Mouse (Mus musculus): ENCODE results near the gene Acbd3. TPM values are rescaled to one million over a fixed set of nuclear protein-coding genes. Genes with fewer than 3 reads are reported as not detected.

The Acbd3 gene
- polyA plus RNA-seq, 1 experiment: 8.2 TPM

- Histone ChIP-seq H3K27me3 (ENCODE audit: control insufficient read depth, insufficient read depth, low read length) (no peaks in the 10 kb centered on the region), H3K4me3 (ENCODE audit: extremely low read depth, insufficient read depth, insufficient read length) (peak overlapping the region; percentile 87), H3K36me3 (ENCODE audit: control insufficient read depth, insufficient read depth, low read length) (no peaks in the 10 kb centered on the region), H3K27ac (ENCODE audit: insufficient read depth, low read length) (peak overlapping the region; percentile 98), H3K4me1 (ENCODE audit: control insufficient read depth, insufficient read depth, insufficient read length) (peaks cover 27% of the 10 kb centered on the region)
- DNase-seq (ENCODE audit: low read depth in 1 of 2, low spot score in 2 of 2): no peak
- WGBS: 11% methylated on average over 10 of the region's 10 CpGs
- TF ChIP-seq CTCF (IDR thresholded peaks at IDR 0.05; ENCODE audit: extremely low read depth, insufficient read depth, insufficient read length, insufficient replicate concordance) (no peak), POLR2A (IDR thresholded peaks at IDR 0.05; ENCODE audit: low read depth, low read length) (no peak)
Measured at GRCm38 (mm10) chr1:180767541-180768333, 41.9 kb downstream of the Acbd3 start.

GRCm38 (mm10) chr1:180768334-180769168 is 42.7 kb downstream of the Acbd3 start:
- Histone ChIP-seq H3K27me3 (ENCODE audit: control insufficient read depth, insufficient read depth, low read length) (no peaks in the 10 kb centered on the region), H3K4me3 (ENCODE audit: extremely low read depth, insufficient read depth, insufficient read length) (peak overlapping the region; percentile 87), H3K36me3 (ENCODE audit: control insufficient read depth, insufficient read depth, low read length) (no peaks in the 10 kb centered on the region), H3K27ac (ENCODE audit: insufficient read depth, low read length) (peak overlapping the region; percentile 98), H3K4me1 (ENCODE audit: control insufficient read depth, insufficient read depth, insufficient read length) (peaks cover 27% of the 10 kb centered on the region)
- no peak; the same call in none of the 2 replicates for TF ChIP-seq POLR2A (IDR thresholded peaks at IDR 0.05; ENCODE audit: low read depth, low read length)
- peak; percentile 86 for TF ChIP-seq CTCF (IDR thresholded peaks at IDR 0.05; ENCODE audit: extremely low read depth, insufficient read depth, insufficient read length, insufficient replicate concordance)
- DNase-seq (ENCODE audit: low read depth in 1 of 2, low spot score in 2 of 2): peak; percentile 64 to 72
- 4% methylated on average over 37 of the region's 37 CpGs for WGBS

- H3K27ac ChIP-seq (ENCODE audit: insufficient read depth, low read length): peak overlapping the region; percentile 84
- peak in 1 of 2 experiments; percentile 66 for DNase-seq (ENCODE audit: low read depth in 1 of 2, low spot score in 2 of 2)
- WGBS: 22% methylated on average over 5 of the region's 5 CpGs
Measured at GRCm38 (mm10) chr1:180771306-180771705, 45.5 kb downstream of the Acbd3 start.

GRCm38 (mm10) chr1:180771722-180772121 is 45.9 kb downstream of the Acbd3 start:
- no peaks in the 10 kb centered on the region for H3K36me3 ChIP-seq (ENCODE audit: control insufficient read depth, insufficient read depth, low read length)
- H3K27ac ChIP-seq (ENCODE audit: insufficient read depth, low read length): peak overlapping the region; percentile 84
- no peak overlapping the region for H3K4me3 ChIP-seq (ENCODE audit: extremely low read depth, insufficient read depth, insufficient read length)
- H3K27me3 ChIP-seq (ENCODE audit: control insufficient read depth, insufficient read depth, low read length): no peaks in the 10 kb centered on the region
- 40% methylated on average over 4 of the region's 4 CpGs for WGBS
- TF ChIP-seq POLR2A (IDR thresholded peaks at IDR 0.05; ENCODE audit: low read depth, low read length) (no peak), CTCF (IDR thresholded peaks at IDR 0.05; ENCODE audit: extremely low read depth, insufficient read depth, insufficient read length, insufficient replicate concordance) (no peak)
- DNase-seq (ENCODE audit: low read depth in 1 of 2, low spot score in 2 of 2): no peak
- H3K4me1 ChIP-seq (ENCODE audit: control insufficient read depth, insufficient read depth, insufficient read length): peaks cover 21% of the 10 kb centered on the region

More at GRCm38 (mm10) chr1:180771306-180771705, 45.5 kb downstream of the Acbd3 start:
- TF ChIP-seq POLR2A (IDR thresholded peaks at IDR 0.05; ENCODE audit: low read depth, low read length): no peak; the same call in 1 of the 2 replicates
- Histone ChIP-seq H3K36me3 (ENCODE audit: control insufficient read depth, insufficient read depth, low read length) (no peaks in the 10 kb centered on the region), H3K4me1 (ENCODE audit: control insufficient read depth, insufficient read depth, insufficient read length) (peaks cover 25% of the 10 kb centered on the region), H3K4me3 (ENCODE audit: extremely low read depth, insufficient read depth, insufficient read length) (peak overlapping the region; percentile 11; the same call in 1 of the 2 replicates), H3K27me3 (ENCODE audit: control insufficient read depth, insufficient read depth, low read length) (no peaks in the 10 kb centered on the region)

GRCm38 (mm10) chr1:180772291-180772690 is 46.4 kb downstream of the Acbd3 start:
- TF ChIP-seq POLR2A (IDR thresholded peaks at IDR 0.05; ENCODE audit: low read depth, low read length) (no peak), CTCF (IDR thresholded peaks at IDR 0.05; ENCODE audit: extremely low read depth, insufficient read depth, insufficient read length, insufficient replicate concordance) (no peak)
- WGBS: 94% methylated on average over 3 of the region's 3 CpGs

GRCm38 (mm10) chr1:180774664-180775063 is 48.8 kb downstream of the Acbd3 start:
- Histone ChIP-seq H3K27ac (ENCODE audit: insufficient read depth, low read length) (no peak overlapping the region), H3K36me3 (ENCODE audit: control insufficient read depth, insufficient read depth, low read length) (no peaks in the 10 kb centered on the region), H3K4me3 (ENCODE audit: extremely low read depth, insufficient read depth, insufficient read length) (no peak overlapping the region), H3K27me3 (ENCODE audit: control insufficient read depth, insufficient read depth, low read length) (no peaks in the 10 kb centered on the region), H3K4me1 (ENCODE audit: control insufficient read depth, insufficient read depth, insufficient read length) (peaks cover 13% of the 10 kb centered on the region; the same call in 1 of the 2 replicates)
- DNase-seq (ENCODE audit: low read depth in 1 of 2, low spot score in 2 of 2): peak in 1 of 2 experiments; percentile 32
- WGBS: 70% methylated on average over 3 of the region's 3 CpGs
- TF ChIP-seq POLR2A (IDR thresholded peaks at IDR 0.05; ENCODE audit: low read depth, low read length) (no peak), CTCF (IDR thresholded peaks at IDR 0.05; ENCODE audit: extremely low read depth, insufficient read depth, insufficient read length, insufficient replicate concordance) (peak; percentile 35; the same call in 1 of the 2 replicates)

More at GRCm38 (mm10) chr1:180772291-180772690, 46.4 kb downstream of the Acbd3 start:
- no peak for DNase-seq (ENCODE audit: low read depth in 1 of 2, low spot score in 2 of 2)
- H3K27ac ChIP-seq (ENCODE audit: insufficient read depth, low read length): no peak overlapping the region
- H3K4me1 ChIP-seq (ENCODE audit: control insufficient read depth, insufficient read depth, insufficient read length): peaks cover 16% of the 10 kb centered on the region; the same call in 1 of the 2 replicates
- H3K4me3 ChIP-seq (ENCODE audit: extremely low read depth, insufficient read depth, insufficient read length): no peak overlapping the region
- no peaks in the 10 kb centered on the region for H3K36me3 ChIP-seq (ENCODE audit: control insufficient read depth, insufficient read depth, low read length)
- H3K27me3 ChIP-seq (ENCODE audit: control insufficient read depth, insufficient read depth, low read length): no peaks in the 10 kb centered on the region

Measured in spleen, adult 2 months (tissue).